Mouse (Mus musculus) liver, postnatal 0 days (tissue): ENCODE measurements around the gene Efemp2. TPM values are rescaled to one million over a fixed set of nuclear protein-coding genes. Genes with fewer than 3 reads are reported as not detected.

Experiments
- ATAC-seq: fragments of 200-750 bp; cut with Nextera tagmentation; 2 replicates; pipeline ENCODE4 v1.8.0; 2017; ENCODE audit warnings: mild to moderate bottlenecking, moderate library complexity
- DNase-seq: peaks from one replicate; pipeline ENCODE4 v3.0.0-alpha.2; 2016
- H3K27ac ChIP-seq: fragments of 300-500 bp; sonication (generic); 2 replicates; pipeline ENCODE4 v1.5.1; 2014; ENCODE audit warnings: antibody characterized with exemption, moderate library complexity, mild to moderate bottlenecking, low read depth
- H3K27me3 ChIP-seq: fragments of 300-500 bp; sonication (generic); 2 replicates; pipeline ENCODE4 v1.6.1; 2014; ENCODE audit warnings: low read length, control low read depth, mixed read lengths; ENCODE audit not compliant: insufficient read depth
- H3K36me3 ChIP-seq: fragments of 300-500 bp; sonication (generic); replicated peaks from 2 replicates; pipeline ENCODE4 v1.6.1; 2014; ENCODE audit warnings: mild to moderate bottlenecking, control low read depth, low read length, moderate library complexity, mixed read lengths; ENCODE audit not compliant: insufficient read depth
- H3K4me1 ChIP-seq: fragments of 300-500 bp; sonication (generic); 2 replicates; pipeline ENCODE4 v1.6.1; 2014; ENCODE audit warnings: antibody characterized with exemption, mild to moderate bottlenecking, control low read depth; ENCODE audit not compliant: insufficient read depth
- H3K4me2 ChIP-seq: fragments of 300-500 bp; sonication (generic); 2 replicates; pipeline ENCODE4 v1.6.1; 2014; ENCODE audit warnings: low read depth, mild to moderate bottlenecking, low read length, moderate library complexity, mixed read lengths
- H3K4me3 ChIP-seq: fragments of 300-500 bp; sonication (generic); 2 replicates; pipeline ENCODE4 v1.5.1; 2014; ENCODE audit warnings: low read depth, low read length
- H3K9ac ChIP-seq: fragments of 300-500 bp; sonication (generic); replicated peaks from 2 replicates; pipeline ENCODE4 v1.6.1; 2014; ENCODE audit warnings: mild to moderate bottlenecking, moderate library complexity
- H3K9me3 ChIP-seq: fragments of 300-500 bp; sonication (generic); 2 replicates; pipeline ENCODE4 v1.6.1; 2016; ENCODE audit warnings: mild to moderate bottlenecking, control low read depth, low read length, mixed read lengths
- CTCF ChIP-seq: sonication (generic); IDR thresholded peaks from 2 replicates; pipeline ENCODE4 v1.5.1; 2016; ENCODE audit warnings: antibody characterized with exemption, low read depth
- EP300 ChIP-seq: IDR thresholded peaks from 2 replicates; pipeline ENCODE4 v1.6.1; 2016; ENCODE audit warnings: antibody characterized with exemption, low read depth, mild to moderate bottlenecking
- WGBS: fragments of 180-500 bp; shearing (Covaris S2); extraction: QIAGEN DNeasy Blood & Tissue Kit; methylation state at CpG from one replicate; pipeline ENCODE4 v1.1.7; 2014; ENCODE audit not compliant: insufficient replicate concordance; 5-methylcytosine and 5-hydroxymethylcytosine counted together
- polyA plus RNA-seq: library from polyadenylated mRNA; unstranded; fragments of >200 nt; fragmentation: Nextera tagmentation; extraction: Ambion mirVana; gene quantifications from 2 replicates; pipeline ENCODE4 v1.2.1, GENCODE M21; 2015

Efemp2 gene
- polyA plus RNA-seq, 1 experiment from 2014 or later: 9.2 TPM

- peaks cover 9% of the 10 kb centered on the region for H3K4me1 ChIP-seq
- 59% methylated on average over 7 of the region's 7 CpGs for WGBS
- H3K27me3 ChIP-seq: no peaks in the 10 kb centered on the region
- no peak overlapping the region for H3K4me3 ChIP-seq
- H3K4me2 ChIP-seq: peak overlapping the region; percentile 95
- ATAC-seq (no peak), DNase-seq (no peak)
- TF ChIP-seq CTCF (no peak), EP300 (no peak)
- H3K27ac ChIP-seq: peak overlapping the region; percentile 73; the same call in 1 of the 2 replicates
- no peaks in the 10 kb centered on the region for H3K36me3 ChIP-seq
- no peak overlapping the region for H3K9ac ChIP-seq
- H3K9me3 ChIP-seq: no peaks in the 10 kb centered on the region
Measured at GRCm38 (mm10) chr19:5433951-5434350, 39.8 kb upstream of the Efemp2 start.

- Histone ChIP-seq H3K36me3 (no peaks in the 10 kb centered on the region), H3K4me1 (peaks cover 23% of the 10 kb centered on the region), H3K4me3 (no peak overlapping the region), H3K27me3 (peaks cover 41% of the 10 kb centered on the region), H3K9me3 (peaks cover 4% of the 10 kb centered on the region; the same call in 1 of the 2 replicates), H3K9ac (no peak overlapping the region), H3K27ac (no peak overlapping the region), H3K4me2 (0 out of 2 replicates have a peak overlapping the region, but pooled peaks have one; percentile 3)
- no peak for TF ChIP-seq CTCF
- no peak for TF ChIP-seq EP300
- WGBS: 47% methylated on average over 9 of the region's 9 CpGs
- ATAC-seq: no peak
- DNase-seq: no peak
Measured at GRCm38 (mm10) chr19:5444371-5444908, 29.3 kb upstream of the Efemp2 start.

- WGBS: 32% methylated on average over 7 of the region's 7 CpGs
- DNase-seq: no peak
- Histone ChIP-seq H3K27me3 (peaks cover 46% of the 10 kb centered on the region), H3K27ac (no peak overlapping the region), H3K36me3 (no peaks in the 10 kb centered on the region), H3K4me1 (peaks cover 23% of the 10 kb centered on the region), H3K4me2 (0 out of 2 replicates have a peak overlapping the region, but pooled peaks have one; percentile 3), H3K9ac (no peak overlapping the region), H3K9me3 (peaks cover 4% of the 10 kb centered on the region; the same call in 1 of the 2 replicates), H3K4me3 (no peak overlapping the region)
- TF ChIP-seq CTCF (no peak), EP300 (no peak)
- no peak for ATAC-seq
Measured at GRCm38 (mm10) chr19:5444954-5445353, 28.8 kb upstream of the Efemp2 start.

- no peaks in the 10 kb centered on the region for H3K9me3 ChIP-seq
- ATAC-seq (no peak), DNase-seq (no peak)
- H3K4me3 ChIP-seq: no peak overlapping the region
- TF ChIP-seq CTCF: no peak
- no peak for TF ChIP-seq EP300
- peaks cover 53% of the 10 kb centered on the region for H3K27me3 ChIP-seq
- no peak overlapping the region for H3K4me2 ChIP-seq
- no peaks in the 10 kb centered on the region for H3K36me3 ChIP-seq
- WGBS: 88% methylated on average over 5 of the region's 5 CpGs
- no peak overlapping the region for H3K9ac ChIP-seq
- H3K27ac ChIP-seq: no peak overlapping the region
- H3K4me1 ChIP-seq: peaks cover 23% of the 10 kb centered on the region
Measured at GRCm38 (mm10) chr19:5445747-5446146, 28.0 kb upstream of the Efemp2 start.

GRCm38 (mm10) chr19:5447515-5448353, 26.0 kb upstream of the Efemp2 start, which contains the start of gene Fosl1:
Fosl1 (plus strand) TSS chr19:5447547.
- peak; percentile 70 for ATAC-seq
- DNase-seq: peak; percentile 83
- Histone ChIP-seq H3K9ac (peak within 1 kb of the TSS; percentile 16; the same call in 1 of the 2 replicates), H3K4me3 (peak within 1 kb of the TSS; percentile 60), H3K27ac (no peak within 1 kb of the TSS), H3K9me3 (no peaks in the 10 kb centered on the region), H3K27me3 (peaks cover 58% of the 10 kb centered on the region), H3K36me3 (no peaks in the 10 kb centered on the region), H3K4me1 (peaks cover 23% of the 10 kb centered on the region), H3K4me2 (peak within 1 kb of the TSS; percentile 92)
- 1% methylated on average over 70 of the region's 70 CpGs for WGBS
- no peak for TF ChIP-seq EP300
- TF ChIP-seq CTCF: no peak

DNA sequence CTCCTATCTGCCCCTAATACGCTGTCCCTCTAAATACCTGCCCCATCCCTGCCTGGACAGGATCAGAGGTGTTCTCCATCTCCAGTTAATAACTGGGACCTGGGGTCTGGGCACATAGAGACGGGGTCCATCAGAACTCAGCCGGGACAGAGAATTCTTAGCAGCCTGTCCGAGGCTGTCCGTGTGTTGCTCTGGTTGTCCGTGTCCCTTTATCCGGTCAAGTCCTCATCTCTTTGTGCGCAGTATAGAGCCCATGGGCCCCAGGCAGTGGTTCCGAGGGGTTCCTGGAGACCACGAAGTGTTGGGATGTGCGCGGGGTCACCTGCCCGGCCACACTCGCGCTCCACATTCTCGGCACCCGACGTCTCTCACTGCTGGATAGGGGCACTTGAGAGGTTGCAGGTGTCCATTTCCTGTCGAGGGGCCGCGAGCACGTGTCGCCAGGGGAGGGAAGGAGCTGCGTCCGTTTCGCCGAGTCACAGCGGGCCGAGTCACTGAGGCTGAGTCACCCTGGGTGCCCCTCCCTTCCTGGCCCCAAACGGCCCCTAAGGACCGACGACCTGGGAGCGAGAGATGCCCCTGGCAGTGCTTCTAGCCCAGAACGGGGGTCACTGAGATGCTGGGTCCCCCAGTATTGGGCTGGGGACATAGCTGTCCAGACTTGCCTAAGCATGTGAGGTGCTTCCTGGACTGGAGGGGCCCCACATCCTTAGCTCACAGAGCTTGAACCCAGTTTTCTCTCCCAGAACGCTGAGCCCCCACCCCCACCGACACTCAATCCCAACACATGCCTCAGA, 25.2 kb upstream of the Efemp2 start:
- DNase-seq: peak; percentile 60
- WGBS: 8% methylated on average over 36 of the region's 36 CpGs
- H3K27me3 ChIP-seq: peaks cover 58% of the 10 kb centered on the region
- no peak overlapping the region for H3K27ac ChIP-seq
- peak; percentile 53; the same call in 1 of the 2 replicates for ATAC-seq
- H3K9me3 ChIP-seq: no peaks in the 10 kb centered on the region
- H3K9ac ChIP-seq: no peak overlapping the region
- peak overlapping the region; percentile 92 for H3K4me2 ChIP-seq
- H3K4me1 ChIP-seq: peaks cover 23% of the 10 kb centered on the region
- H3K36me3 ChIP-seq: no peaks in the 10 kb centered on the region
- TF ChIP-seq CTCF (no peak), EP300 (no peak)
- peak overlapping the region; percentile 60 for H3K4me3 ChIP-seq
